Mouse (Mus musculus) lung, postnatal 0 days (tissue): ENCODE measurements around the gene Tbx19.

Experiments
- CTCF ChIP-seq: IDR thresholded peaks from 2 replicates; pipeline ENCODE4 v1.5.1; 2016; ENCODE audit warnings: antibody characterized with exemption, mild to moderate bottlenecking
- EP300 ChIP-seq: IDR thresholded peaks from 2 replicates; pipeline ENCODE4 v1.6.1; 2016; ENCODE audit warnings: antibody characterized with exemption, mild to moderate bottlenecking, control low read depth

DNA sequence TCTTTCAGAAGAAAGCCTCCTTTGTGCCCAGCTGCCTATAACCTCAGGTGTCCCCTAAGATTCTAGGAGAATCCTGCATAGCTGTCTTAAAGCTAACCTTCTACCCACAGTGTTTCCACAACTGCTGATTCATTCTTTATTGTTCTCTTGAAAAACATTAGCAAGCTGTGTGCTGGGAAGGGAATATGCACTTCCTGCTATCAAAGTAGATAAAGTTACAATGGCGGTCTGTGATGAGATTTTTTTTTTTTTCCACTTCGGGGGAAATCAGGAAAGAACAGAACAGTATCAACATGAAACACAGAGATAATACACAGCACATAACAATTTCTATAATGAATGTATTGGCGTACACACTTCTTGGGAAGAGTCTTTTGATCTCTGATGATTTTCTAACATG is 37.3 kb upstream of the Tbx19 start:
- no peak for TF ChIP-seq CTCF
- TF ChIP-seq EP300: no peak
